Mouse (Mus musculus) intestine, embryonic 14.5 days (tissue): ENCODE measurements around the gene Rnase11. TPM values are rescaled to one million over a fixed set of nuclear protein-coding genes. Genes with fewer than 3 reads are reported as not detected.
"Not testable (repeated sequence)": the region's sequence is repeated elsewhere in the genome, so short reads cannot be mapped to it uniquely, and the experiment has no call there.

Experiments
- ATAC-seq: fragments of 200-750 bp; cut with Nextera tagmentation; replicated peaks from 2 replicates; pipeline ENCODE4 v1.8.0; 2017; ENCODE audit warnings: low read depth, moderate number of reproducible peaks, moderate TSS enrichment, moderate library complexity; ENCODE audit not compliant: low FRiP score, low TSS enrichment
- DNase-seq: peaks from one replicate; pipeline ENCODE4 v3.0.0-alpha.2; 2018; ENCODE audit warnings: low spot score
- H3K27ac ChIP-seq: fragments of 300-500 bp; sonication (generic); 2 replicates; pipeline ENCODE4 v1.5.1; 2014; ENCODE audit warnings: low read depth, mild to moderate bottlenecking, control low read depth
- H3K27me3 ChIP-seq: fragments of 300-500 bp; sonication (generic); replicated peaks from 2 replicates; pipeline ENCODE4 v1.6.1; 2014; ENCODE audit warnings: low read length, control low read depth; ENCODE audit not compliant: control insufficient read depth, insufficient read depth
- H3K36me3 ChIP-seq: fragments of 300-500 bp; sonication (generic); 2 replicates; pipeline ENCODE4 v1.6.1; 2014; ENCODE audit warnings: low read length, control low read depth; ENCODE audit not compliant: control insufficient read depth, insufficient read depth
- H3K4me1 ChIP-seq: fragments of 300-500 bp; sonication (generic); replicated peaks from 2 replicates; pipeline ENCODE4 v1.6.1; 2014; ENCODE audit warnings: low read length, control low read depth, mixed read lengths; ENCODE audit not compliant: control insufficient read depth, insufficient read depth
- H3K4me2 ChIP-seq: fragments of 300-500 bp; sonication (generic); 2 replicates; pipeline ENCODE4 v1.6.1; 2014; ENCODE audit warnings: low read length
- H3K4me3 ChIP-seq: fragments of 300-500 bp; sonication (generic); 2 replicates; pipeline ENCODE4 v1.5.1; 2014; ENCODE audit warnings: low read depth, low read length, control low read depth, mixed read lengths
- H3K9ac ChIP-seq: fragments of 300-500 bp; sonication (generic); 2 replicates; pipeline ENCODE4 v1.6.1; 2014; ENCODE audit warnings: mild to moderate bottlenecking, low read length
- H3K9me3 ChIP-seq: fragments of 300-500 bp; sonication (generic); 2 replicates; pipeline ENCODE4 v1.6.1; 2016; ENCODE audit warnings: low read length, control low read depth; ENCODE audit not compliant: control insufficient read depth
- WGBS: fragments of 180-500 bp; shearing (Covaris S2); extraction: QIAGEN DNeasy Blood & Tissue Kit; methylation state at CpG from one replicate; pipeline ENCODE4 v1.1.7; 2014; 5-methylcytosine and 5-hydroxymethylcytosine counted together
- polyA plus RNA-seq: library from polyadenylated mRNA; unstranded; fragments of >200 nt; fragmentation: Nextera tagmentation; extraction: Ambion mirVana; gene quantifications from 2 replicates; pipeline ENCODE4 v1.2.1, GENCODE M21; 2014

Gene Rnase11
- polyA plus RNA-seq, 1 experiment from 2014 or later: not detected

DNA sequence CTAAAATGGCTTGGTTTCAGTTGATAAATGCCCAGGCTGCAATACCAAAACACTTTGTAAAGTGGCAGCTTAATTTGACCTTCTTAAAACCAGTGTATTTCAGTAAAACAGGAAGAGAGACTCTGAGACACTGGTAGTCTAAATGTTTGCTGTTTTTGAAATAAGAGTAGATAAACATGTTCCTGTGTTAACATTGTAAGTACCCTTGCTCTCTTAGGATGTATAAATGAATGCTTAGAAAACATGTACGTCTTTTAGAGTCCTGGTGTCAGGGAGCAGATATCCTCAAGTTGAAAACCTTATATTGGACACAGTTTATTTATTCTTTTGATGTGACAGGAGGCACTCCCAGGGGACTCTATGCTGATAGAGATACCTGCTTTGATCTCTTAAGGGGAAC, 14.8 kb downstream of the Rnase11 start:
- Histone ChIP-seq H3K4me1 (no peaks in the 10 kb centered on the region), H3K9me3 (no peaks in the 10 kb centered on the region), H3K36me3 (no peaks in the 10 kb centered on the region), H3K27ac (no peak overlapping the region), H3K27me3 (no peaks in the 10 kb centered on the region), H3K9ac (no peak overlapping the region), H3K4me2 (no peak overlapping the region), H3K4me3 (no peak overlapping the region)
- DNase-seq (no peak), ATAC-seq (no peak)
- 41% methylated on average over 1 of the region's 1 CpGs for WGBS

DNA sequence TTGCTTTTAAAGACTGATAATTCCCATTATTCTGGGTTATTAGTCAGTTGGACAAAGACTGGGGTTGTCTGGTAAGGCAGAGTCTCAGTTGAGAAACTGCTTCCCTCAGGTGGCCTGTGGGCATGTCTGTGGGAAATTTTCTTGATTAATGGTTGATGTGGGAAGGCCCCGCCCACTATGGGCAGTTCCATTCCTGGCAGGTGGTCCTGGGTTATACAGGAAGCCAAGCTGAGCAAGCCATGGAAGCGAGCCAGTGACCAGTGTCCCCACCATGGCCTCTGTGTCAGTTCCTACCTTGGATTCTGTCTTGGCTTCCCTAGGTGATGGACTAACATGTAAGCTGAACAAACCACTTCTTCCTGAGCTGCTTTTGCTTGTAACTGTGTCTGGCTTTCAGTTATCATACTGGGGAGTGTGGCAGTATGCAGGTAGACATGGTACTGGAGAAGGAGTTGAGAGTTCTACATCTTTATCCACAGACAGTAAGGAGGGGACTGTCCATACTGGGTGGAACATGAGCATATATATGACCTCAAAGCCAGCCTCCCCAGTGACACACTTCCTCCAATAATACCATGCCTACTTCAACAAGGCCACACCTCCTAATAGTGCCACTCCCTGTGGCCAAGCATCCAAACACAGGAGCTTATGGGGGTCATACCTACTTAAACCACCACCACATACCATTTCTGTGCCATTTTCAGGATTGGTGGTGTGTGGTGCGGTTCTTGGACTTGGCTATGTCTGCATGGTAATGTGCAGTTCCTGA, 22.4 kb downstream of the Rnase11 start:
- ATAC-seq (0 out of 2 replicates have a peak, but pooled peaks have one; percentile 40), DNase-seq (no peak)
- H3K36me3 ChIP-seq: no peaks in the 10 kb centered on the region
- no peaks in the 10 kb centered on the region for H3K4me1 ChIP-seq
- 58% methylated on average over 3 of the region's 3 CpGs for WGBS
- no peaks in the 10 kb centered on the region for H3K27me3 ChIP-seq
- H3K4me2 ChIP-seq: no peak overlapping the region
- no peak overlapping the region for H3K4me3 ChIP-seq
- no peak overlapping the region for H3K27ac ChIP-seq
- no peaks in the 10 kb centered on the region for H3K9me3 ChIP-seq
- no peak overlapping the region for H3K9ac ChIP-seq

DNA sequence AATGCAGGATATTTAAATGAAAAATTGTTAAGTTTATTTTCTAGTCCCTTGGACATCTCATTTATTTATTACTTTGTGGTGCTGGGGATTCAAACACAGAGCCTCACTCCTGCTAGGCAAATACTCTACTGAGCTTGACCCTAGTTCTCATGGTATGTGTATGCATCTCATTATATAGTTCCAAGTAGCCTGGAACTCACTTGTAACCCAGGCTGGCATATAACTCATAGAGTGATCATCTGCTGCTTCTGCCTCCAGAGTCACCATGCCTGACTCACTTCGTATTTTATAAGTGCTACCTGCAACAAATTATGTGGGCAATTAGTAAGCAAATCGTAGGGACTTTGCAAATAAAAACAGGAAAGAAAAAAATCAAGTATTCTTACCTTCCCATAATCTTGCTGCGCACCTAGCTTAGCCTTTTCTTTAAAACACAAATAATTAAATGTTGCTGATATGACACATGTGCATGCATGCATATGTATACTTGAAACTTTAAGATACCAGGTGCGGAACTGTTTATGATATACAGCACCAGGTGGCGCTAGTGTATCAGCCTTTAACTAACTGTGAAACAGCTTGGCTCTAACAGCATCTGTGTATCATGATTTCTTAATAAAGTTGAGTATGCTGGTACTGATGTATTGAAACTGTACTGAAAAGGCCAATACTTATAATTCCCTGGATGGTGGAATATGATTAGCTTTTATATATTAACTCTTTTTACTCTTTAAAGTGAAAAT, 23.4 kb downstream of the Rnase11 start:
- 37% methylated on average over 5 of the region's 5 CpGs for WGBS
- DNase-seq: peak; percentile 65
- H3K4me3 ChIP-seq: no peak overlapping the region
- no peaks in the 10 kb centered on the region for H3K9me3 ChIP-seq
- H3K9ac ChIP-seq: no peak overlapping the region
- 0 out of 2 replicates have a peak, but pooled peaks have one; percentile 40 for ATAC-seq
- H3K4me1 ChIP-seq: no peaks in the 10 kb centered on the region
- H3K4me2 ChIP-seq: no peak overlapping the region
- no peaks in the 10 kb centered on the region for H3K36me3 ChIP-seq
- no peak overlapping the region for H3K27ac ChIP-seq
- H3K27me3 ChIP-seq: no peaks in the 10 kb centered on the region

DNA sequence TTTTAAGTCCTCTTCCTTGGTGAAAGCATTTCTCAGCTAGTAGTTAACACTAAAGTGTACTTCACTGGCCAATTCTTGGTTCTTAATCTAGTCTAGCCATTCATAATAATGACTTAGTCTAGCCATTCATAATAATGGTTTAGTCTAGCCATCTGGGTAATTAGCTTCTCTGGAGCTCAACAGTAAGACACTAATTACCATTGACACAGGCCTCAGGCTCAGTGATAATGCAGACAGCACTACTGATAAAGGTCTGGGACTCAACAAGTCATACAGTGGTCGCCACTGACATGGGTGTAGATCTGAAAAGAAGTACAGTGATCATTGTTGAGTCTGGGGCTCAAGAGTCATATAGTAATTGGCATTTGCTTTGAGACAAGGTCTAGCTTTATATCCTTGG, 25.1 kb downstream of the Rnase11 start:
- WGBS: 91% methylated on average over 1 of the region's 1 CpGs
- Histone ChIP-seq H3K36me3 (no peaks in the 10 kb centered on the region), H3K4me1 (no peaks in the 10 kb centered on the region)

DNA sequence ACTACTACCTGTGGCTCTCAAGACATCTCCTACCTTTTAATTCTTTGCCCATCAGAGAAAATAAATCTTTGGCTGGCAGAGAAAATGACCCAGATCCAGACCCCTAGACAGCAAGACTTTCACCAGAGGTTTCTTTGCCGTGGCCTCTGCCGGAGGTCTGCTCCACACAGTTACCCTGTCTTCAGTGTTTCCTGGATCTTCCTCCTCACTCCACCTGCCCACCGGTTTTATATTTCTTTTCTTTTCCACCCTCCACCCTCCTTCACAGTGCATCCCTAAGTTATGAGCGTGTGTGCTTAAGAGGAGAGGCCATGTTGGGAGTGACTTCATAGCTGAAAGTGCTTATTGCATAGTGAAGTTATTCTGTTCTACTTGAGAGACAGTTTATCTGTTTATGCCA, 26.5 kb downstream of the Rnase11 start:
- no peak overlapping the region for H3K9ac ChIP-seq
- H3K4me3 ChIP-seq: no peak overlapping the region
- H3K4me1 ChIP-seq: no peaks in the 10 kb centered on the region
- H3K36me3 ChIP-seq: no peaks in the 10 kb centered on the region
- H3K27me3 ChIP-seq: no peaks in the 10 kb centered on the region
- H3K9me3 ChIP-seq: no peaks in the 10 kb centered on the region
- WGBS: 76% methylated on average over 4 of the region's 4 CpGs
- no peak overlapping the region for H3K27ac ChIP-seq
- no peak for ATAC-seq
- no peak overlapping the region for H3K4me2 ChIP-seq
- no peak for DNase-seq

More for the DNA sequence above, 25.1 kb downstream of the Rnase11 start:
- no peak overlapping the region for H3K27ac ChIP-seq
- H3K9me3 ChIP-seq: no peaks in the 10 kb centered on the region
- no peak overlapping the region for H3K4me2 ChIP-seq
- no peak overlapping the region for H3K4me3 ChIP-seq
- no peaks in the 10 kb centered on the region for H3K27me3 ChIP-seq
- H3K9ac ChIP-seq: no peak overlapping the region
- ATAC-seq: no peak
- no peak for DNase-seq

DNA sequence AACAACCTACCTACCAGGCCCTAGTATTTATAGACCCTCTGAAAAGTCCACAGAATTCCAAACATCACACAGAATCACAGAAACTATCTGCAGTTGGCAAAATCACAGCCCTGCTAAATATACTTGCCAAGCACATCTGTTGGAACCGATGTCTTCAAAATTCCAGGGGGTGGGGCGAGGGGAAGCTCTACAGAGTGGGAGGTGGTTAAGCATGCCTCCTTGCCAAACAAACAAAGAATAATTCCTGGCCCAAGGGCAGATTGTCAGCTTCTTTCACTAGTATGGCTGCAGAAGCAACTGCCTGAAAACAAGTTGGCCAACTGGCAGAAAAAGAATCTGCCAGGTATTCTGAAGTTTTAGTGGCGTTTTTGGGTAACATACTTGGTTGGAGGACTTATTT, 32.7 kb downstream of the Rnase11 start:
- DNase-seq (no peak), ATAC-seq (no peak)
- Histone ChIP-seq H3K36me3 (no peaks in the 10 kb centered on the region), H3K4me1 (no peaks in the 10 kb centered on the region), H3K27me3 (no peaks in the 10 kb centered on the region), H3K27ac (no peak overlapping the region), H3K4me2 (no peak overlapping the region), H3K9me3 (no peaks in the 10 kb centered on the region), H3K9ac (no peak overlapping the region), H3K4me3 (no peak overlapping the region)
- WGBS: 53% methylated on average over 3 of the region's 3 CpGs

DNA sequence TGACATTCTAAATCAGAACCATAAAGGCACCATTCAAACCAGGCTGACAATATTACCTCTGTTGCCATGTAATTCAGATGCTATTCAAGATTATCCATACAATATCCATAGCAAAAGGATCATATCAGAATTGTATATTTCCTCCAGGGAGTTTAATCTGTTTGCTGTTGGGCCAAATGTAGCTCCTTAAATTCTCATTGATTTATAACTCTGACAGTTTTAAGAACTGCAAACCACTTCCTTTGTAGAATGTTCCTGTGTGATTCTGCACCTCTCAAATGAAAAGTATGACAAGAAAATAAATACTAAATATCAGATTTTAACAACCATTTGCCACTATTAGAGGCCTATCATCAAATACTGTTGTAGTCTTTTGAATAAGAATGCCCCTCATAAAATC, 34.2 kb downstream of the Rnase11 start:
- Histone ChIP-seq H3K27me3 (no peaks in the 10 kb centered on the region), H3K9ac (no peak overlapping the region), H3K4me2 (no peak overlapping the region), H3K36me3 (no peaks in the 10 kb centered on the region), H3K4me1 (no peaks in the 10 kb centered on the region), H3K9me3 (no peaks in the 10 kb centered on the region), H3K27ac (no peak overlapping the region), H3K4me3 (no peak overlapping the region)
- DNase-seq (no peak), ATAC-seq (no peak)

DNA sequence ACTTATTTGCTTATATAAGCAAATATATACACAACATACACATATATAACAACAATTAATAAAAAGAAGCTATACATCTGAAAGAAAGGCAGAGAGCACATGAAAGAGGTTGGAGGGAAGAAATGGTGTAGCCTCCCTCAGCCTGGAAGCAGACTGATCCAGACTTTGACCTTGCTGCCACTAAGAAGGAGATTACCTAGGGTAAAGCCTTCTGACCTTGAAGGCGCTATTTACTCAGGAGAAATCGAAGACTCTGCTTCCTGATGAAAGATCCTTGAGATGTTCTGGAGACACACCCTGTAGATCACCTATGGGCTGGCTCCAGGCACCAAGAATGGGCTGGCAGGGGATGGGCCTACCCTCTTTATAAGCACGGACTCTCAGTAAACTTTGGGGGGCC, 35.2 kb downstream of the Rnase11 start:
- H3K9me3 ChIP-seq, ATAC-seq, H3K27ac ChIP-seq, H3K4me2 ChIP-seq, H3K27me3 ChIP-seq, DNase-seq, H3K4me1 ChIP-seq, H3K9ac ChIP-seq, H3K4me3 ChIP-seq, H3K36me3 ChIP-seq: not testable (repeated sequence)
- 73% methylated on average over 3 of the region's 3 CpGs for WGBS
